Mouse (Mus musculus) thymus, adult 2 months (tissue): Measurements from ENCODE around the gene Tbc1d4.

Experiments
- CTCF ChIP-seq: fragments of 200-500 bp; IDR thresholded peaks from 2 replicates; pipeline ENCODE4 v1.5.1; 2012; ENCODE audit warnings: mild to moderate bottlenecking, control low read depth, low read length, moderate library complexity, borderline replicate concordance; ENCODE audit not compliant: control insufficient read depth, poor library complexity, insufficient read depth; ENCODE audit errors: extremely low read depth
- POLR2A ChIP-seq: fragments of 200-500 bp; IDR thresholded peaks from 2 replicates; pipeline ENCODE4 v1.6.1; 2012; ENCODE audit warnings: mild to moderate bottlenecking, low read length, control low read depth, moderate library complexity; ENCODE audit not compliant: control insufficient read depth, poor library complexity, insufficient read depth; ENCODE audit errors: extremely low read depth

DNA sequence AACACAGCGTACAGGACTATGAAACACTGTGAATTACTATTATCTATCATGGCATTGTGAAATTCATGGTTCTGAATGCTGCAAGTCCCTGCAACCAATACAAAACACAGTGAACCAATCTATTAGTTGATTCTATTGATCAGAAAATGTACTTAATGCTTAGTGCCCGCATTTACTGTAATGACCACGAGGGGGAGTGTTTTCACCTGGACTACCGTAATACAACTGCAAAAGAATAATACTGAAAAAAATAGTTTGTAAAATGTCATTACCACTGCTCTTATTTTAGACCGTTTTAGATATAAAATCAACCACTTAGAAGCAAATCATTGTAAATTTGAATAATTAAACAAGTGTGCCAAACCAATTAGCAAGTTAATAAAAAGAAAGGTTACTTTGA, 91.7 kb downstream of the Tbc1d4 start:
- TF ChIP-seq CTCF (no peak), POLR2A (no peak)
